Mouse (Mus musculus) adrenal gland, adult 2 months (tissue): ENCODE measurements at regions not wholly inside any gene's neighbourhood (a gene's known extent, or its start where the extent isn't known, plus 50 kb on each side); places are given as distances from the start of the nearest gene placed in this dataset.
A peak's percentile ranks its signal among the peaks of the same experiment; 100 is the strongest.

ENCODE experiments used
- DNase-seq: peaks from one replicate; pipeline ENCODE4 v3.0.0; 2021

GRCm38 (mm10) chr5:51839292-51839691 lies 271.8 kb upstream of the Ppargc1a start:
- DNase-seq = no peak

GRCm38 (mm10) chr5:51830551-51830950 lies 263.0 kb upstream of the Ppargc1a start:
- DNase-seq = no peak

DNA sequence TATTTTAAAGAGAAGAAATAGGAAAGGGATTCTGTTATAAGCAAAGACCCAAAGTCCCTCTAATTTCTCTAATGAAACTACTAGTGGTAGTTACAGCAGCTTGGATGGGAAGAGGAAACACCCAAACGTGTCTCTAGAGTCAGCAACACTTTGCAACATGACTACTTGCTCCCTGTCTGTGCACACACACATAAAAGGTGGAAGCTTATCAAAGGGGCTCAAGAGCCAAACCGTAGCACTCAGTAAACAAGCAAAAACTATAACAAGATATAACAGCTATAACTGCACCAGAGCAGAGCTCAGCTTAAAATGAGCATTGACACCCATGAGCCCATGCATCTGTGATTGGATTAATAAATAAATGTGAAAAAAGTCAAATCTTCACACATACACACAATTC lies 262.5 kb upstream of the Ppargc1a start:
- DNase-seq = no peak

GRCm38 (mm10) chr5:51829606-51830005 lies 262.1 kb upstream of the Ppargc1a start:
- no peak for DNase-seq

- DNase-seq = no peak
Measured at GRCm38 (mm10) chr5:51829020-51829419, 261.5 kb upstream of the Ppargc1a start.

DNA sequence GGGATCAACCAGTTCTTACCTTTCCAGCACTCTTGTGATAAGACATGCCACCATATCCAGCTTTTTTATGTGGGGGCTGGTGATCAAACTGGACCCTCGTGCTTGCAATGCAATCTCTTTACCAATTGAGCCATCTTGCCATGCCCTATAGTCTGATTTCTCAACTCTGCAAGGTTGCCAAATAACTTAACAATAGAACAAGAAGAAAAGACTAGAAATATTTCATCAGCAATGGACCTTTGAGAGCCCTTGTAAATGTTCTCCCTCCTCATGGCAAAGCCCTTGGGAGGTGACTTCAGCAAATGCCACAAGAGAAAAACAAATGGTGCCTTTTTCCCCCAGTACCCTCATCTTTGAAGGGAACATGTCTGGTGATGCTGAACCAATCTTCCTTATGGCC lies 258.7 kb upstream of the Ppargc1a start:
- DNase-seq = no peak

- peak; percentile 11 for DNase-seq
Measured at GRCm38 (mm10) chr5:51825584-51826088, 258.1 kb upstream of the Ppargc1a start.

- DNase-seq = no peak
Measured at GRCm38 (mm10) chr5:51824731-51825130, 257.2 kb upstream of the Ppargc1a start.

- no peak for DNase-seq
Measured at GRCm38 (mm10) chr5:51823657-51824056, 256.1 kb upstream of the Ppargc1a start.

DNA sequence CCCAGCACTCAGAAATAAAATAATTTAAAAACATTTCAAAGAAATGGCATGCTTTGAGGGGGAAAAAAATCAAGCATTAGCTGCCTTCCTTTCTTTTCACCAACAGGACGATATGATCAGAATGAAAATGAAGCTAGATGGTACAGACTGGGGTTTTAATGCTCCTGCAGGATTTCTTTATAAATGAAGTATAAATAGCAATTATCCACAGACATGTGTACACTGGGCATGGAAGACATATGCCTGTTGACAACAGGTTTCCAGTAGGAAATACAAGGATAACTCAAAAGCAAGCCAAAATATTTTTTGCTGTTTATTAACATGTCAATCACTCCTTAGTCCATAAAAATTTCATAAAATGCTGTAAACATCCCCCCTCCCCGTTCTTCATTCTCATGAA lies 248.7 kb upstream of the Ppargc1a start:
- no peak for DNase-seq

DNA sequence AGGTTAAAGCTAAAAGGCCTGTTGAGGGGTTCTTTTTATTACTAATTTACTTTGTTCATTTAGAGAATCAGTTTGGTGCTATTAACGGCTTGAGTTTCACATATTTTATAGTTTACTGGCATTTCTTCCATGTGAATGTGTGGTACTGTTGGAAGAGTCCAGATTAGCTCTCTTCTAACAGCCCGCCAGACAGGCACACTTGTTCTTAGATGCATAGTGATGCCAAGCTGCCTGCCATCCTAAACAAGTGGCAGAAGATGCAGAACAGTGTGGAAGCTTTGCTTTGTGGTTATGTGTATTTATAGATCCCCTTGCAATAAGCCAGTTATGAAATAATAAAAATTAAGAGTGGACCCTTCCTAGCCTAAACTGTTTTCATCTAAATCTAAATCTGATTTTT lies 244.2 kb upstream of the Ppargc1a start:
- no peak for DNase-seq

- no peak for DNase-seq
Measured at GRCm38 (mm10) chr5:51801486-51801885, 234.0 kb upstream of the Ppargc1a start.

DNA sequence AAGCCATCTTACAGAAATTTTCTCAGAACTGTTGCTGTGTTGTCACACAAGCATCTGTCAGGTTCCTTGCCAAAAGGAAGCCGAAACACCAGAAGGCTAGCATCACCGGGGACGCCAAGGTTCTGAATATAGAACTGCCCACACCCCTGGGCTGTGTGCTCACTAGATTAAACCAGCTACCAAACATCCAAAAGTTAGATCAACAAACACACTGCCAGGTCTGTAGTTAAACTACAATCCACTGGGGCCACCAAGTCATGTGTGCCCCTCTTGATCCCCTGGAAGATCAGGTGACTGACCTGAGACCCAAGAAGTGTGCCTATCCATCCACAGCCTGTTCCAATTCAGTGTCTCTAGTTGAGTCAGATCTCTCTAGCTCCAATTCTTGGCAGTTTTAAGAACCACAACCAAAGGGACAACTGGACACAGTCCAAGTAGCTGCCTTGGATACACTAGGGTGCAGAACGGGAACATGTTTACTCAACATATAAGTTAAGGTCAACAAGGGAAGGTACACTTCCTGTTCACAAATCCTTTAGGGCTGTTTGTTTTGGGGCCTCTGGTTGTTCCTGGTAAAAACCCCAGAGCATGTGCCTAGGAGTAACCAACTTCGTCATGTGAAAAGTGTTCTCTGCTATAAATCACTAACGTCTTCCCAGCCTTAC lies 232.0 kb upstream of the Ppargc1a start:
- no peak for DNase-seq

GRCm38 (mm10) chr5:51794097-51794496 lies 226.6 kb upstream of the Ppargc1a start:
- DNase-seq = no peak

- no peak for DNase-seq
Measured at GRCm38 (mm10) chr5:51792950-51793349, 225.4 kb upstream of the Ppargc1a start.

DNA sequence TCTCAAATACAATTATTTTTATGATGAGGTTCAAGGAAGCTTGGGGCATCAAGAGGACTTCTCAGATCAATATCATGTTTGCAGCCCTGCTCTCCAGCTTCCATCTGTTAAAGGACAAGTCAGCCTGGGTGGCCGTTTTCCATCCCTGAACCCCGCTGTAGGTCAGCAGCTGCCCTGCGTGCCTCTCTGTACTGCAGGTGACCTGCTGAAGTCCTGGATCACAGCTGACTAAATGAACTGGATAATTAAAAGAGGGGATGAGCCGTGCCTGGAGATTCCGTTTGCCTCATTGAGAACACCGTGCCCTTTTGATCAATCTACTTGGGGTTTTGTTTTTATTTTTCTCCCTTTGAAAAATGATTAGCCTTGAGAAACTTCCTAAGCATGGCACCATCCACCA lies 221.2 kb upstream of the Ppargc1a start:
- no peak for DNase-seq

- DNase-seq = no peak
Measured at GRCm38 (mm10) chr5:51783523-51783922, 216.0 kb upstream of the Ppargc1a start.

- no peak for DNase-seq
Measured at GRCm38 (mm10) chr5:51783099-51783498, 215.6 kb upstream of the Ppargc1a start.

DNA sequence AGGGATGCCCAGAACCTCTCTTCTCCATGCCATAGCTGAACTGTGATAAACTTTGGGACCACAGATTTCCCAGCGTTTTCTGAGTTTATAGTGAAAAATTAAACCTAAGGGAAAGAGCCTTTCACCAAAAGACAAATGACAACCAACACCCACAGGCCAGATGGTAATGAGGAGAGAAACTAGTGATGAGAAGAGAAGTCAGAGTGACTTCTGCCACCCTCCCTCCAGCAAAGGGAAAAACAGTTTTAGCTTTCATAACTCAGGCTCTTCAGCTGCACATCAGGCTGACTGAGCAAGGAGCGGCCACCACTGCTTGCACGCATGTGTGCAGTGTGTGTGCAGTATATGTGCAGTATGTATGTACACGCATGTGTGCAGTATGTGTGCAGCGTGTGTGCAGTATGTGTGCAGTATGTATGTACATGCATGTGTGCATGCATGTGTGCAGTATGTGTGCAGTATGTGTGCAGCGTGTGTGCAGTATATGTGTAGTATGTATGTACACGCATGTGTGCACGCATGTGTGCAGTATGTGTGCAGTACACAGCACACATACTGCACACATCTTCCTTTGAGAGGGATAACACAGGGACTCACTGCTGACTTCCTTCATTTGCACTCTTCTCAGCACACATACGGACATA lies 208.1 kb upstream of the Ppargc1a start:
- no peak for DNase-seq

- no peak for DNase-seq
Measured at GRCm38 (mm10) chr5:51771655-51772054, 204.1 kb upstream of the Ppargc1a start.

GRCm38 (mm10) chr5:51766111-51766510 lies 198.6 kb upstream of the Ppargc1a start:
- DNase-seq = no peak

- peak; percentile 4 for DNase-seq
Measured at GRCm38 (mm10) chr5:51764416-51764815, 196.9 kb upstream of the Ppargc1a start.

GRCm38 (mm10) chr5:51763599-51763998 lies 196.1 kb upstream of the Ppargc1a start:
- no peak for DNase-seq

- DNase-seq = no peak
Measured at GRCm38 (mm10) chr5:51762352-51762751, 194.8 kb upstream of the Ppargc1a start.
